Mouse (Mus musculus): ENCODE measurements around the gene Zkscan16. TPM values are rescaled to one million over a fixed set of nuclear protein-coding genes. Genes with fewer than 3 reads are reported as not detected.

The Zkscan16 gene
- polyA plus RNA-seq, 1 experiment from 2014 or later, result 1.5 TPM

Other genes starting within 250 kb of the Zkscan16 start
- gene Olfr267, start 155.9 kb upstream of the Zkscan16 start, polyA plus RNA-seq (2016; fragmentation: Nextera tagmentation; extraction: Ambion mirVana), result not detected in 2 replicates
- 32.6 and 33.9 TPM in 2 replicates for gene Ecpas, start 30.9 kb upstream of the Zkscan16 start, polyA plus RNA-seq (2016; fragmentation: Nextera tagmentation; extraction: Ambion mirVana)
- 12.0 and 12.8 TPM in 2 replicates for gene Ptgr1, start 43.5 kb downstream of the Zkscan16 start, polyA plus RNA-seq (2016; fragmentation: Nextera tagmentation; extraction: Ambion mirVana)
- 5.4 and 5.9 TPM in 2 replicates for gene Dnajc25, start 51.4 kb downstream of the Zkscan16 start, polyA plus RNA-seq (2016; fragmentation: Nextera tagmentation; extraction: Ambion mirVana)
- gene Gm20503, start 59.6 kb downstream of the Zkscan16 start, polyA plus RNA-seq (2016; fragmentation: Nextera tagmentation; extraction: Ambion mirVana), result 6.7 and 7.8 TPM in 2 replicates
- gene Gng10, start 91.5 kb downstream of the Zkscan16 start, polyA plus RNA-seq (2016; fragmentation: Nextera tagmentation; extraction: Ambion mirVana), result 70.4 and 70.8 TPM in 2 replicates
- not detected in 2 replicates for gene AI481877, start 195.4 kb downstream of the Zkscan16 start, polyA plus RNA-seq (2016; fragmentation: Nextera tagmentation; extraction: Ambion mirVana)
- gene Ugcg, start 245.6 kb downstream of the Zkscan16 start, polyA plus RNA-seq (2016; fragmentation: Nextera tagmentation; extraction: Ambion mirVana), result 11.7 and 12.0 TPM in 2 replicates

Measured in forebrain, embryonic 10.5 days (tissue).